Mouse (Mus musculus) layer of hippocampus, postnatal 25 days (tissue): ENCODE data around the gene Spag5. TPM values are rescaled to one million over a fixed set of nuclear protein-coding genes. Genes with fewer than 3 reads are reported as not detected.

Experiments
- DNase-seq, 2 experiments: peaks; one replicate each; pipeline ENCODE4 v3.0.0; 2022; ENCODE audit warnings: mixed read lengths in 2 of 2, low spot score in 1 of 2; ENCODE audit errors: extremely low spot score in 1 of 2
- total RNA-seq, 2 experiments: library from RNA; stranded (reverse); gene quantifications; 2 replicates each; pipeline ENCODE4 v1.2.3; 2021

The Spag5 gene
- total RNA-seq, 2 experiments from 2014 or later = 4.2 to 4.6 TPM

DNA sequence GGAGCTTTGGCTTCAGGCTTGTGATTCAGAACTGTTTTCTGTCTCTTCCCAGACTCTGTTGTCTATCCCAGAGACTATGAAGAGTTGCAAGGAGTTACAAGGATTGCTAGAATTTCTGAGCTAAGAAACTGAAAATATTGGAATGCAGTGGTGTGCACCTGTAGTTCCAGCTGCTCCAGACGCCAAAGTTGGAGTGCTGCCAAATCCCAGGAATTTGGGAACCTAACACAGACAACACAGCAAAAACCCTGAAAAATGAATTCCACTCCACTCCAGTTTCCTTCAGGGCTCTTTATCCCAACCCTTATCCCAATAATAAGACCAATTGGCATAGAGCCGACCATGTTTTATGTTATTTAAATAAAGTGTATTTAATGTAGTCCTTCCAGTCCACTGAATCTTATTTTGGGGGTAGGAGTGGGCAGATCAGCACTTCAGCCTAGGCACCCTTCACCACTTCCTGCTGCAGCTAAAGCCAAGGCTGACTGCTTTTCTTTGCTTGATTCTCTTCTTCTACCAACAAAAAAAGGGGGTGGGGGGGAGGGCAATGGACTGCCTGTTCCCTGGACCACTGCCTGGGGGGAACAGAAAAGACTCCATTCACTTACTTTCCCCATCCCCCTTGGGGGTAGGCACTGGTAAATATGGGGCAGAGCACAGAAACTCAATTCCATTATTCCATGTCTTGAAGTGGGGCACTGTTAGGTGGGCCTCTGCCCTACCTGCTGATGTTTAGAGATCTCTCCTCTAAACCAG lies 20.9 kb downstream of the Spag5 start:
- no peak for DNase-seq

DNA sequence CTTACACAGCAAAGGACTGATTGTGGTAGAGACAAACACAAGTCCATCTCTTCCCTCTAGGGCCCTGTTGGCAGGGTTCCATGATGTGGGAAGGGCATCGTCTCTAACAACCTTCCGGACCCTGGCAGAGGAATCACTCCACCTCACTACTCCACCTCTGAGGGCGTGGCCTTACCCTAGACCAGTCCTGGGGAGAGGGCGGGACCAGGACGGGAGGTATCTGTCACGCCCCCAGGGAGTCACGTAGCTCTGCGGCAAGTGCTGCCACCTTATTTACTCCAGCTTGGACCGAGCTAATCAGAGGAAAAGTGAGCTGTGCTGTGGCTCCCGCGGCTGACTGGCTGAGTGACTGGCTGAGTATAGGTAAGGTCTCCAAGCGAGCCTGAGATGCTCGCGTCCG lies 21.5 kb downstream of the Spag5 start, which contains the start of gene Aldoc:
Gene Aldoc (plus strand): TSS at position 109 of the 400 bp plus-strand sequence.
- peak; percentile 32 to 51 for DNase-seq

DNA sequence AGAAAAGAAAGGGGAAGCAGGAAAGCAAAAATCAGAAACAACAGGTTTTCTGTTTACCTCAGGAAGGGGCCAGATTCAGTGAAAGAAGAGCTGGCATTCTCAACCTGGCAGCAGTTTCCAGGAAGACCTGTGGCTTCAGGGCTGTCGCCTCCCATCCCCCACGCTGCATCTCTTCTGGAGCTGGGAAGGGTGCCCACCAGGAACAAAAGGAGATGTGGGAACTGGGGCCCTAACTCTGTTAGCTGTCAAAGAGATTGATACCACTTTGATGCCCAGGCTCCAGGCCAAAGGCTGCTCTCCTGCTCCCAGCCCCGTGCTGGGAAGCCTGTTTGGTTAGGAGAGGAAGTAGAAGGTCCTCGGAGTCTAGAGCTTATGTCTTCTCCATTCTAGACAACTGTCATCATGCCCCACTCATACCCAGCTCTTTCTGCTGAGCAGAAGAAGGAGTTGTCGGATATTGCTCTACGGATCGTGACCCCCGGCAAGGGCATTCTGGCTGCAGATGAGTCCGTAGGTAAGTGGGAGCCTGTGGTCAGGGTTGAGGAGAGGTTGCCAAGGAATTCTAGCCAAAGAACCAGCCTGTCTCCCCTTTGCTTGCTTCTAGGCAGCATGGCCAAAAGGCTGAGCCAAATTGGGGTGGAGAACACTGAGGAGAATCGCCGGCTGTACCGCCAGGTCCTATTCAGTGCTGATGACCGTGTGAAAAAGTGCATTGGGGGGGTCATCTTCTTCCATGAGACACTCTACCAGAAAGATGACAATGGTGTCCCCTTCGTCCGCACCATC lies 22.9 kb downstream of the Spag5 start:
- DNase-seq = peak; percentile 17 to 51

DNA sequence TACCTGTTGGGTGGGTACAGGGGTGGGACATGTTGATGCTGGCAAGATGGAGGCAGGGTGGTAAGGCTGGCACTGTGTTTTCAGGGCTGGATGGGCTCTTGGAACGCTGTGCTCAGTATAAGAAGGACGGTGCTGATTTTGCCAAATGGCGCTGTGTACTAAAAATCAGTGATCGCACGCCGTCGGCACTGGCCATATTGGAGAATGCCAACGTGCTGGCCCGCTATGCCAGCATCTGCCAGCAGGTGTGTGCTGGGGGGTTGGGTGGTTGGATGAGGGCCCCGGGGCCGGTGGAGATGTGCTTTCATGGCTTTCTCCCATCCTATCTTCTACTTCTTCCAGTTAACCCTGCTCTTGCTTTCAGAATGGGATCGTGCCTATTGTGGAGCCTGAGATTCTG lies 23.6 kb downstream of the Spag5 start:
- DNase-seq = no peak

DNA sequence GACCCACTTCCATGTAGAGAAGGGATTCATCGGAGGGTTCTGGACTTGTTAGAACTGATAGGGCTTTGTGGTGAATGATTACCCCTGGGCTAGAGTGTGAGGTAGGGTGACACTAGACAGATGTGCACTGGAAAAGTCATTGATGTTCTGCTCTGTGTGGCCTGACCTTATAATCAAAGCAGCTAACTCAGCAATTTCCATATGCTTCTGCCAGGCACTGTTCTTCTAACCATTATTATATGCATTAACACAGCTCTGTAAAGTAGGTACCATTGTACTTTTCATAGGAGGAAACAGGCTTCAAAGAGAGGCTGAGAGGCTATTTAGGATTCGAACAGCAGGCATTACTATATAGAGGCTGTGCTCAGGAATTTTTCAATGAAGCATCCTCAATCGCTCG lies 25.9 kb downstream of the Spag5 start:
- DNase-seq = no peak

DNA sequence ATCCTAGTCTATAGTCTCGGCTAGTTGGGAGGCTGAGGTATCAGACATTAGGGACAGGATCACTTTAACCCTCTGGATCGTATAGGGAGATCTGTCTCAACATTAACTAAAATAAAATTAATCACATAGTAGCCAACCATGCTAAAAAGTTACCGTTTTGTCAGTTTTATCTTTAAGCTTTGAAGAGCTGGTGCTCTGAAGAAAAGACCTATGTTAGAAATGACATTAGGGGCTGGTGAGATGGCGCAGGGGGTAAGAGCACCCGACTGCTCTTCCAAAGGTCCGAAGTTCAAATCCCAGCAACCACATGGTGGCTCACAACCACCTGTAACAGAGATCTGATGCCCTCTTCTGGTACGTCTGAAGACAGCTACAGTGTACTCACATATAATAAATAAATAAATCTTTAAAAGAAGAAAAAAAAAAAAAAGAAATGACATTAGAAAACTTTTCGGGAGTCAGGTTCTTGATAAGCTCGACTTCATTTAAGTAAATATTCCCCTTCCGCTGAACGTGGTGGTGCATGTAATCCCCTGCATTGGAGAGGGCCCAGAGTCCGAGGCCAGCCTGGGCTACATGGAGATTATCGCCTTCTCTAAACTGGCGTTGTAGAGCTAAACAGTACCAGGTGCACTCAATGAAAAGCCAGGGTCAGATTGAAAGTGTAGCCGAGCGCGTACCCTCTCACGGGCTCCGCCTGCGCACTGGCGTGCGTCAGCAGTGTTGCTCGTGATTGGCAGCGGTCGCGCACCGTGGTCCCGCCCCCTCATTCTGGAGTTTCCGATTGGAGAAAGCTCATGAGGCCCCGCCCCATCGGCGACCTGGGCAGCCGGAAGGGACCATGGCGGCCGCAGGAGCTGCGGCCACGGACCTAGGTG lies 26.5 kb downstream of the Spag5 start, which contains the start of gene Pigs:
Gene Pigs (plus strand): TSS at position 782 of the 878 bp plus-strand sequence.
- peak; percentile 87 to 90 for DNase-seq

DNA sequence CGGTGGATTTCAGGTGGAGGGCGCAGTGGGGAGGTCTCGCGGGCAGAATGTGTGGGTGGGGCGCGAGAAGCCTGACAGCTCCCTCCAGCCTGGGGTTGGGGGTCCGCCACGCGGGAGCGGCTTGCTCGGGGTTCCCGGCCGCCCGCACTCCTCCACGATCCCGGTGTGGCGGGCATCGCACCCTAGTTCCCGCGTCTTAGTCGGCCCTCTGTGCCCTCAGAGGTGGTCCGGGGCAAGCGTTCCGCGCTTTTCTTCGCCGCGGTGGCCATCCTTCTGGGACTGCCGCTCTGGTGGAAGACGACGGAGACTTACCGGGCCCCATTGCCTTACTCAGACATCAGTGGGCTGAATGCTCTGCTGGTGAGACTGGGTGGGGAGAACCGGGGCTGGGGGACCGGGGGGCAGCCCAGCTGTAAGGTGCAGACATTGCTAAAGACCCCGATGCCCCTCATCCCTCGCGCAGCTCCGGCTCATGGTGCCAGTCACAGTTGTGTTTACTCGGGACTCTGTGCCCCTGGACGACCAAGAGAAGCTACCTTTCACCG lies 27.3 kb downstream of the Spag5 start:
- DNase-seq = no peak

DNA sequence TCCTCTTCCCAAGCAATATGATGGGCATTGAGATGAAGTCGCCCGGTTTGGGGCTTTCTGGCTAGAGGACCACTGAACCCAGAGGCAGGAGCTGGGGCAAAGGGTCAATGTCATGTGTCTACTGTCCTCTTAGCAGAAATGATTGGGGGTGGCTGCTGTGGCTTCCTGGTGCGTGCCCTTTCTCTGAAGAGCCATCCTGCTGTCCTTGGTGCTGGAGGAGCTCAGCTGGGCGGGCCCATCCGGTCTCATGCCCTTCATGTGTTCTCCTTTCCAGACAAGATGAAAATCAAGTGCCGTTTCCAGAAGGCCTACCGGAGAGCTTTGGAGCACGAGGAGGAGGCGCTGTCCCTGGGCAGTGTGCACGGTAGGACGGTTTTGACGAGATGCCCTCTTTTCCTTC lies 31.3 kb downstream of the Spag5 start:
- no peak for DNase-seq

DNA sequence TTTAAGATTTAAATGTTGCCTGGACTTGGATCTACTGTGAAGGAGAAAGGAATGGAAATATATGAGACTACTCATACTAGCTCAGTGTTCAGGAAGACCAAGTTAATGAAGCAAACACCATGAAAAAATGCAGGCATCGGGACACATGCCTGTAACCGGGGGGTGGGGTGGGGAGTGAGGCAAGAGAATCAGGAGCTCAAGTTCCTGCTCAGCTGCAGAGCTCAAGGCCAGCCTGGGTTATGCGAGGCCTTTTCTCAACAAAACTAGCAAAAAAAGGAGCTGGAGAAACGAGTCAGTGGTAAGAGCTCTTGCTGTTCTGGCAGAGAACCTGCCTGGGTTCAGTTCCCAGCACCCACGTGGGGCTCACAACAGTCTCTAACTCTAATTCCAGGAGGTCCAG lies 32.7 kb downstream of the Spag5 start:
- no peak for DNase-seq

DNA sequence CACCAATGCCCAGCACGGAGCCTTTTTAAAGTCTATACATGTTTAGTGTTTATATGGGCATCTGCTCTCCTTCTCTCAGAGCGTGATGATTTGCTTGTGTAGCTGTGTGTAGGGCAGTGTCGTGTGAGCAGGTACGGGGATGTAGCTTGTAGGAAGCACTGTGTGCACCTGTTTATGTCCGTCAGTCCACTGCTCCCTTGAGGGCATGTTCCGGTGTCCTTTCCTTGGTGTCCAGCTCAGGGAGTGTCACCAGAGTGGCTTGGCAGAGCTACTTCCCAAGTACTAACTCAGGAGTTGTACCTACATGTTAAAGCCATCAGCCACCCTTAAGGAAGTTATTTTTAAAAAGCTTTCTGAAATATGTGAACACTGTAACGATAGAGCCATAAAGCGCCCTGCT lies 35.7 kb downstream of the Spag5 start:
- no peak for DNase-seq

DNA sequence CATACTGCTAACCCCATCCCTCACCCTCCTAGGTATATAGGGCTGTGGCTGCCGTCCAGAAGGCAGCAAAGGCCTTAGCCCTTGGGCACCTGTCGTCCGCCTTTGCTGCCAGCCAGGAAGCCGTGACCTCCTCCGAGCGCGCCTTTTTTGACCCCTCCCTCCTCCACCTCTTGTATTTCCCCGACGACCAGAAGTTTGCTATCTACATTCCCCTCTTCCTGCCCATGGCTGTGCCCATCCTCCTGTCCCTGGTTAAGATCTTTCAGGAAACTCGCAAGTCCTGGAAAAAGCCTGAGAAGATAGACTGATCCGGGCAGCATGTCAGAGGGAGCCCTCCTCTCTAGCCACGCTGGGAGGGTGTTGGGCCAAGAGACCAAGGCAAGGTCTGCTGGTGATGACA lies 40.4 kb downstream of the Spag5 start:
- DNase-seq = no peak

DNA sequence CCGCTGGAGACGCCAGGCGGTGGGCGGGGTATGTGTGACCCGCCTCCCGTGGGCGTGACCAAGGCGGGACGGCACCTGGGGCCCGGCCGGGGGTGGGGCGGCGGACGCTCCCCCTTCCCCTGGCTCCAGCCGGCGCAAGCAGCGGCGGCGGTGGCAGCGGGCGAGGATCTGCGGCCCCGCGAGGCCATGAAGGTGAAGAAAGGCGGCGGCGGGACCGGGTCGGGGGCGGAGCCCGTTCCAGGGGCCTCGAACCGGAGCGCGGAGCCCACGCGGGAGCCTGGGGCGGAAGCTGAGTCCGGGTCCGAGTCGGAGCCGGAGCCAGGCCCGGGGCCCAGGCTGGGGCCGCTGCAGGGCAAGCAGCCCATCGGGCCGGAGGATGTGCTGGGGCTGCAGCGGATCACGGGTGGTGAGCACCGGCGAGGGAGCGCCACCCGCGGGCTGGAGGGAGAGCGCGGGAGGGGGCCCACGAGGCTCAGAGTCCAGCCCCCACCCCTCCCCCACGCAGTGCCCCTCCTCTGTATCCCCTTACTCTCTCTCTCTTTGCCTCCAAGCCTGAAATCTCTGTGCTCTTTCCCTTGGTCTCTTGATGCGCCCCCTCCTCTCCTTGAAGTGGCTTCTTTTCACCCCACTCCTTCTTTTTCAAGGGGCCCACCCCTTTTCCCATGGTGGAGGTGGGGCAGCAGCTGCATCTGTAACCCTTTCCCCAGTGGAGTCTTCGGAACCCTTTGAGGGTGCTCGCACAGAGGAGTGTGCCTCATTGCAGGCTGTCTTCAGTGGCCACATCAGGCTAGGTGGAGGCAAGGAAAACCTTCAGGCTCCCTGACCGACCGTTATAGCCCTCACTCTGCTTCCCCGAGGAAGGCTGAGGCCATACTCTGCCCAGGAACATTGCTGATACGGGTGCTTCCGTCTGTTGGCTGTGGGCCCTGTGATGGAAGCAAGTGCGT lies 42.3 kb downstream of the Spag5 start, which contains the start of gene Unc119:
Gene Unc119 (plus strand): TSS at position 102 of the 947 bp plus-strand sequence.
- DNase-seq = peak in 1 of 2 experiments; percentile 63

DNA sequence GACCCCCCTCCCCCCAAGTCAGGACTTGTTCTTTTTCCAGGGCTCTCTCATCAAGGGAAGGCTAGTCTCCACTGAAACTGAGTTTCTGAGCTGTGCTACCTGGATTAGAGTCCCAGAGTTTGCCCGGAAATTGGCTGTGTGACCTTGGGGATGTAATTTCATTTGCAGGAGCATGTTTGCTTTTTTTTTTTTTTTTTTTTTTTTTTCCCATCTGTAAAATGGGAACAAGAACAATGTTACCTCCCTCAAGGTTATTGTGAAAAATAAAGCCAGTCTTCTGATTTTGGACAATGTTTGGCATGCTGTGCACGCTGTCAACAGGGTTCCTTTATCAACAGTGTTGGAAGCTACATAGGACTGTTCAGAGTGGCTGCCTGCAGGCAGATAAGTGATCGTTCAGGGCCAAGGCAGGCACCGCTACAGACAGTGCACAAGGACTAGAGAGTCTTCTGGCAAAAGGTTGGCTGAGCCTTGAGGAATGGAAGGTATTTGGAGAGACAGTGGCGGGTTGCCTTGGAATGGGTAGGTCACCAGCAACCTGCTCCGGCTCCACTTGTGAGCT lies 43.1 kb downstream of the Spag5 start:
- DNase-seq = no peak

DNA sequence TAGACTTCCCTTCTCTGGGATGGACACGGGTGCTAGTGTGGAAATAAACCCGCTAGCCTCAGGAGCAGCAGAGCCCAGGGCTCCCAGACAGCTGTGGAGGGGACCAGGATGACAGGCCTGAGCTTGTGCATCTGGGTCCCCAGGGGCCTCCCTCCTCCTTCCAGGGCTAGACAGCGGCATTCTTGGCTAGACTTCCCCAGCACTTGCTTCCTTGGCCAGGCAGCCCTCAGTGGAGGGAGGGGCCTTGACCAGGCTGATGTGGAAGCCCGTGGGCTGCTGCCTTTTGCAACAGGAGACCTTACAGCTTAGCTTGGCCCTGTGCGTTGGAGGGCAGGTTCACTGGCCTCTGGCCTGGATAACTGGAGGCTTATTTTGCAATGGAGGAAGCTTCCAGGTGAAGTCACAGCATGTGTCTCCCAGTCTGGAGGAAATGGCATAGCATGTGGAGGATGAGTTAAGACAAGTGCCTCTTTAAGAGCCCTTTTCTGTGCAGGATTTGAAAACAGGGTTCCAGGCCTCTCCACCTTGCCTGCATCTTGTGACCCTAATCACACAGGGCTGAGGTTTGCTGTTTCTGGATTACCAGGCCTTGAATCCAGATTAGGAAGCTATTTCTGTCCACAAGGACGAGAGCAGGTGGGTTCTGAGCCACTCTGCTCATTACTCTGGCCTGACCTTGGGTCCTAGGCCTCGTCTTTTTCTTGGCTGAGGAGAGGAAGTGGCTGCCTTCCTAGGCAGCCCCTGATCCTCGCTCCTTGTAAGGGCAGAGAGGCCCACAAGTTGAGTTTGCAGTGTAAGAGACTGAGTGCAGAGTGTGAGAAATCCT lies 43.8 kb downstream of the Spag5 start:
- no peak for DNase-seq

DNA sequence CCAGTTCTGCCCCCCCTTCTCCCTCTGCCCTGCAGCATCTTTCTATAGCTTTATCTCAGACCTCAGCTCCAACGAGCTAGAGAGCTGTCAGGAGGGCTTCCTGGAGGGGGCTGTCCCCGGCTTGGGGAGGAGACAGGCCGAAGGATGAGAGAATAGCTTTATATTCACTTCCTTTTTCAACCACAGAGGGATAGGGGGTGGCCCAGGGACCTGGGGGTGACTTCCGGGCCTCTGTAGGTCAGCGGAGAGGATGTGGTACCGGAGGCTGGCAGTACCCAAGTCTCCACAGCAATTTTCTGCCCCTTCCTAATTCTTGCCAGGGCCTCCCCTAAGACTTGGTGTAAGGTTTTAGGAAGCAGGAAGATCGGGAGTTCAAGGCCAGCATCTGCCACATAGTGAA lies 44.5 kb downstream of the Spag5 start:
- DNase-seq = no peak

DNA sequence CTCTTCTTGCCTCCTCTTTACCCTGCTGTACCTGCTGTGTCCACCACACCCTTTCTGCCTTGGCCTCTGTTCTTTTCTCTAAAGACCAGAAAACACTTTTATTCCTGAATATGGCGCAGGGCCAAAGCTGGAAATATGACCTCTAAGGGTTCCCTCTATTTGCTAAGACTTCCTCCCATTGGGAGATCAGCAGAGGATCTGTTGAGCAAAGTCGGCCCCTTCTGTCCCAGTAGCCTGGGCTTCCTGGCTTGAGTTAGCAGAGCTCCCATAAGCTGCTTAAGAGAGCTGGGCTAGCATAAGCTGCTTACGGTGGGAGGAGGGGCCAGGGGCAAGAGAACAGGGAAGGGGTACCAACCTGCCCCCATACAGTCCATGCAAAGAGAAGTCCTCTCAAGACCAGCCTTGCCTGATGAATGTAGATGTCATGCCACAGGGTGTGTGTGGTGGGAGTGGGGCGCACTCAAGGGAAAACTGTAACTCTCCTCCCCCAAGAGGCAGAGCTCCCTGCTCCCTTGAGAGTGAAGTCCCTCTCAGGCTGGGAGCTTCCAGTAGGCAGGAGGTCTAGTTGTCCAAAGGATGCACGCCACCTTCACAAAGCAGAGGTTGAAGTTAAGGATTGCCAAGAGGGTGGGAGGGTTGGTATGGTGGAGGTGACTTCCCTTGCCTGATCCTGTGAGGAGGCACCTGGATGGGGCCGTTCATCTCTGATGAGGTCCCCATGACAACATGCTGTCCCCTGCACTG lies 45.2 kb downstream of the Spag5 start:
- no peak for DNase-seq

DNA sequence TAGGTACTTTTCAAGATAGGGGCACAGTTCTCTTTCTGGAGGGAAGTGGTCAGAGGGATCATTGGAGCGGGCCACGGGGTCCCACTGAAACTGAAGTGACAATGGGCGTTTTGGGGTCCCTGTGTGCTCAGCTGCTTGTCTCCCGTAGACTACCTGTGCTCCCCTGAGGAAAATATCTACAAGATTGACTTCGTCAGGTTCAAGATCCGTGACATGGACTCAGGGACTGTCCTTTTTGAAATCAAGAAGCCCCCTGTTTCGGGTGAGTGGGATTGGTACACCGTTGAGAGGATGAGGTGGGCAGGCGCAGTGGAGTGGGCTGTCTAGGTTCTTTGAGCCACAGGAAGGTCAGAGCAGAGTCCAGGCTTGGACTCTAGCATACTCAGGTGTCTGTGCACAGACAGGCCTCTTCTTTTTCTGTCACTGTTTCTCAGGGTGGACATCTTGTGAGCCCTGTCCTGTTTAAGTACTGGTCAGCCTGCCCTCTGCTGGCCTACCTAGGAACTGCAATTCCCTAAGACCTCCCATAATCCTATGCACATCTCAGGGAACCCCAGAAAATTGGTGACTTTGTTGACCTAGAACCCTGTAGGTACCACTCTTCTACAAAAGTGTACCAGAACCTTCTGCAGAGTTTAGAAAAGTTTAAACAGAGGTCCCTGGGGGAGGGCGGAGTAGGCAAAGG lies 45.9 kb downstream of the Spag5 start:
- peak; percentile 47 to 84 for DNase-seq
